Mouse (Mus musculus): ENCODE measurements around the gene Edf1.

Edf1 gene

DNA sequence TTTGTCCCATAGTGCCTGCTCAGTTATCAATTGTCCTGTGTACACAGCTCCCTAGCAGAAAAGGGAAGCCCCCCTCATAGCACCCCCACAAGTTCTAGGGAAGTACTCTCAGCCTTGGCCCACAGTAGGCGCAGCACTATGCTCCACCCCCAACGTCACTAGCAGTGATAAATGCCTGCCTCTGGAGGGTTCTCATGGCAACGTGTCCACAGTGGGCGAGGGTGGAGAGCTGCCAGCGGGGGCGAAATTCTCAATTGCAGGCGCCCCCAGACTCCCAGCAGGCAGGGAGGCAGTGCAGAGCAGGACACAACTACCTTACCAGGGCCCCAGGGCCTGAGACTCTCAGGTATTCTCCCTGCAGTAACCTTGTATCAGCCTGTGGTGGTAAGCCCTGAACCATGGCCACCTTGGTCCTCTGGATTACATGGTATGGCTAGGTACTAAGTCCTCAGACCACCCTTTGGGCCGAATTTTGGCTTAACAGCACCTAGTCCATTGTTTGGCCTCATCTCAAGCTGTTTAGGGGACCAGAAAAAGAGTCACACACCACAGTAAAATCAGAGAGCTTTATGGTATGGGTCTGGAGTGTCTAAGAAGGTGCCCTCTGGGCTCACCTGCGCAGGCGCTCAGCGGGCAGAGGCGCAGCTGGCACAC, 24.9 kb downstream of the Edf1 start:
- no peak for DNase-seq (ENCODE audit: low read depth)

DNA sequence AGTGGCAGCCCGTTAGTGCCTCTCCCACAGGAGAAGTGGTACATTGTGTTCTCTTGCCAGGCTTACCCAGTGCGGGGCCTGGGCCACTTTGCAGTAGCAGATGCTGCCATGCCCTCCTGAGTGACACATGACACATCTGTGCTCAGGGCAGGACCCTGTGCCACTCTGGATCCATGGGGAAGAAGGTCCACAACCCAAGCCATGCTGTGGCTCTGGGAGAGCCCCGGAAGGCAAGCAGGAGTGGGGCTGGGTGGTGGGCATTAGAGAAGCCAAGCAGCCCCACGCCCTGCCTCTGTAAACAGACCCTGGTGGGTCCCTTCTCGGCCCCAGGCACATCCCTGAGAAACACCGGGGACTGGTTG, 25.5 kb downstream of the Edf1 start:
- DNase-seq (ENCODE audit: low read depth): no peak

DNA sequence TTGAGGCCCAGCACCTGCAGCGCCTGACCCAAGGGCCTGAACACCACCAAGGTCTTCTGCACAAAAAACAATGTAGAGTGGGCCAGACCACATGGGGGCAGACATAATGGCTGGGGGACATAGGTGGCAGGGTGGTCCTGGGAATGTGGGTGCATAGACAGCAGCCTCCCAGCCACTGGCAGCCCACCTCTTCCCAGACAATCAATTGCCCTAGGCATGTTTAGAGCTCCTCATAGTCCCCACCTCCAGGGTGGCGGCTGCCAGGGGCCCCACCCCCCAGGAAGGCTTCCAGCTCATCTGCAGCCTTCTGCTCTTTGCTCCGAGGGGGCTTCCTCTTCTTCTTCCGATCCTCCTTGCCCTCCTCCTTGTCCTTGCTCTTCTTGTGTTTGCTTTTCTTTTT, 25.9 kb downstream of the Edf1 start:
- DNase-seq (ENCODE audit: low read depth): no peak

DNA sequence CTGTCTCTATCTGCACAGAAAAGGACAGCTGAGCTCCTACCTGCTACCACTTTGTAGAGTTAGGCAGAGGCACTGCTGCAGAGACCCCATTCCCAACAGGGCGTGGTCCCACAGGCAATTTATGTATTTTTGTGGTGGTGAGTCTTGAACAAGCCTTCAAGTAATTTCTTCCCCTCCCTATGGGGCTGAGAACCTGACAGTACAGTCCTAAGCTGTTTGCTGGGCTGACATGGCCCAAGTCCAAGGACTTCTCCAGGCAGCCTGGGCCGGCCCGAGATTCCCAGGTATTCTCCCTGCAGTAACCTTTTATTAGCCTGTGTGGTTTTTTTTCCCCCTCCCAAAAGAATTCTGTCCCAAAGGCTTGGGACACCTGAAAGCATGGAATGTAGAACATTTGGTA, 26.5 kb downstream of the Edf1 start:
- DNase-seq (ENCODE audit: low read depth): no peak

DNA sequence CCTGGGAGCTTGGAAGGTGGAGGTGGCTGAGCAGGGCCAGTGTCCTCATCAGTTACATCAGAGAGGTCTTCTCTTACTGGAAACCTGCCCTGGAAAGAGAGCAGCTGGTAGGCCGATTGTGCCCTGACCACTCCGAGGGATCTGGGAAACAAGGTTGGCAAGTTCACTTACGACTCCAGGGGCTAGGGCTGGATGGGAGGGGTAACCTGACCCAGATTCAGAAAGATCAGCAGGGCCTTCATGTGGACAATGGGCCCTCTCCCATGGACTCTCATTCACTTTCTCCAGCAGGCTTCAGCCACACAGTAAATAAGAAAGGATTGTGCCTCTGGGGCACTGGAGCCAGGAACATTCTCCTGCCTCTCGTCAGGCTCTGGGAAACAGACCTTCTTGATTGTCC, 27.2 kb downstream of the Edf1 start:
- DNase-seq (ENCODE audit: low read depth): no peak

DNA sequence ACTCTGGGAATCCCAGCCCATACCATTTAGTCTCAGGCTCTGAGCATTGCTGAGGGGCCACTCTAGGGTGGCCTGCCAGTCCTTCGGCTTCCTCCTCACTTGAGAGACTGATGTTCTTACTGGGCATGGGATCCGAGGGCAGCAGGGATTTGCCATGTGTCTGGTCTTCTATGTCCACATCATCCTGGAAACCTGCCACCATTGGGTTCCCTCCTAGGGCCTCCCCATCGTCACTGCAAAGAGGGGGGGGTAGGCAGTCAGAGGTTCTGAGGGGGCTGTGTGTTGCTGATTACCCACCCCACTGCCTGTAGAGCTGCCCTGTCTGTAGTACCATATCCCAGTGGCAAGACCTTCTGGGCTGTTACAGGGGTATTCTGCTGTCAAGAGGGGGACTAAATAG, 28.0 kb downstream of the Edf1 start:
- DNase-seq (ENCODE audit: low read depth): no peak

DNA sequence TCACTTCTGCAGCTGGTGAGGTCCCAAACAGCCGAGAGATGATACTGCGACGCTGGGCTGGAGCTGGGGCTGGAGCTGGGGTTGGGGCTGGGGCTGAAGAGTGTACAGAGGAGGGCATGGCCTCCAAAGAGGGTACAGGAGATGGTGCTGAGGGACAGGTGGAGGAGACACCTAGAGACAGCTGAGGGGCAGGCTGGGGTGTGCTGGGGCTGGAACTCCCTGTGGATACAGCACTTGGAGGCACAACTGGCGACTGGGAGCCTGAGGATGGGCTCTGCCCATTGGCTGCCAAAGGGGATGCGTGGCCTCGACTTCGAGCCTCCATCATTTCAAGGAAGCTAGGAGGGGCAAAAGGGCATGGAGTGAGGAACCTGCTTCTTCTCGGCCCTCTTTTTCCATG, 29.6 kb downstream of the Edf1 start:
- DNase-seq (ENCODE audit: low read depth): no peak

DNA sequence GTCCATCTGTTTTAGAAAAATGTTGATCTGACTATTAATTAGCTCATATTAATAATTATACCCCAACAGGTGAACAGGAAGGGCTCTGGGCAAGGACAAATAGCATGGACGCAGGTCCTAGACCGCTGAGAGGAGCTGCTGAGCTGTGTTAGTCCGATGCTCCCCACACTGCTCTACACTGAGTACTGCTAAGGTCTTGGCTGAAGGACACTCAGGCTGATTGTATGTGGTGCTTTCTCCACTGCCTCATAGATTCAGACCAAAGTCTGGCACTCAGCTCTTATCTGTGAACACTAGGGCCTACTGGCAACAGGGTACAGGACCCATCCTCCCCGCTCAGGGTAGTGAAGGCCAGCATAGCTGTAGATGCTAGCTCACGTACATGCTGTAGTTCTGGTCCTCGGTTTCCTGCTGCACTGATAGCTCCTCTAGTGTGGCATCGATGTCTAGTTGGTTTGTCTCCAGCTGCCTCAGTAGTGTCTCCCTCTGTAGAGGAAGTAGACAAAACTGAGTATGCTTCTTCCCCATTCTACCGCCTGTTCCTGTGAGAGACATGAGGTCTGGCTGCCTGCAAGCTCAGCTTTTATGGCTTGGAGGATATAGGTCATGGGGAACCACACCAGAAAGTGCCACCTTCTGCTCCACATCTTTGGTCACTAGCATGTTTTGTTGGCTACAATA, 30.7 kb downstream of the Edf1 start:
- DNase-seq (ENCODE audit: low read depth): no peak

DNA sequence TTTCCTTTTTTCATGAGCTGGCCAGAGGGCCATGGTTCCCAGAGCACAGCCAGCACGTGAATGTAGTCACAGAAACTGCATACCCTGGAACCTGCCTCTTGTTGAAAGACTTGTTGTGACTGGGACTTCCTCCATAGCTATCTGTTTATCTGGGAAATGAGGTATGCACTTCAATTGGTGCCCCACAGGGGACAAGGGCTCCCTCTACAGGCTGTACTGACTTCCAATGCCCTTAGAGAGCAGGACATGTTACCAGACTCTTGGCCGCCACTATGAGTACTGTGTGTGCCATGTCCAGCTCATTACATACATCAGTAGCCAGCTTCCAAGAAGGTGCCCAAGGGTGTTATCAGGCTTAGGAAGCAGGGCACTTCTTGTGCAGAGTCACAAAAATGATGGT, 34.2 kb downstream of the Edf1 start:
- peak; percentile 75 for DNase-seq (ENCODE audit: low read depth)

DNA sequence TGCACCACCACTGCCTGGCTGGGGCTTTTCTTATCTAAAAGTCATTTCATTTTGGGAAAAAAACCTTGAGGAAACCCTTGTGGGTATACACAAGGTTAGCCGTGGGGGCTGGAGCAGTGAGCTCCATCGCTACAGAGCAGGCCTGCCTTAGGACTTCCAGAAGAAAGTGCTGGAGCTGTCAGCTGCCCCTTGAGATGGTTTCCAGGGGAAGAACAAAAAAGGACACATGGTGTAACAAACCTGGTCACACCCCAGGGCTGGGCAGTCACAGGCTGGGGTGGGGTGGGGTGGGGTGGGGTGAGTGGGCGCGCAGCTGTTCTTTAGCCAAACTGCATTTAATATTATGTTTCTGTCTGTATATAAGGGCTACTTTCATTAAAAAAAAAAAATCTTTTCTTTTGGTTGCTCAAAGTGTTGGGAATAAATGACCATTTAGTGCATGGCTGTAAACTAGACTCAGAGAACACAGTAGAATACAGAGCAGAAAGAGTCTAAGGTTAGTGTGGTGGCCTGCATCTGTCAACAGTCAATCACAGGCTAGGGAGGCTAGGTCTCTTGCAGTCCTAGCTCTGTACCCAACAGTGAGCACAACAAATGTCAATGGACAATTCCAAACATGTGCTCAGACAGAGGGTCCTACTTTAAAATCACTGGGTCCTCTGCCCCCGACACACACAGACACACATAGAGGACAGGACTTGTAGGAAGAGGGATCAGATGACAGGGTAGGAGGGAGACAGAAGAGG, 39.3 kb downstream of the Edf1 start:
- DNase-seq (ENCODE audit: low read depth): no peak

DNA sequence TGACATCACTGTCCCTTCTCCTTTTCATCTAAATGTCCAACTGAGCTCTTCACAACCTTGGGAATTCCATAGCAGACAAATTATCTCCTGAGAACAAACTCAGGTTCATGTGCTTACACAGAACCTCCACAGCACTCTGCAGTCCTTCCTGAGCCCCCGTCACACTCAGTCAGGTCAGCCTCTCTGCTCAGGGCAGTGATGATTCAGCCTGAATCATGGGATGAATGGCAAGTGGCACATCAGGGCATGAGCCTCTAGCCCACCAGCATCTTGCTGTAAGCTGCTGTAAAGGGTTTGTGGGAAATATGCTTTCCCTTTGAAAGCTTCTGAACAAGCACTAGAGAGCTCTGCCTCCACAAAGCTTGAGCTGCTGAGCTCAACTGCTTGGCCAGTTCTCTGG, 41.1 kb downstream of the Edf1 start:
- no peak for DNase-seq (ENCODE audit: low read depth)

DNA sequence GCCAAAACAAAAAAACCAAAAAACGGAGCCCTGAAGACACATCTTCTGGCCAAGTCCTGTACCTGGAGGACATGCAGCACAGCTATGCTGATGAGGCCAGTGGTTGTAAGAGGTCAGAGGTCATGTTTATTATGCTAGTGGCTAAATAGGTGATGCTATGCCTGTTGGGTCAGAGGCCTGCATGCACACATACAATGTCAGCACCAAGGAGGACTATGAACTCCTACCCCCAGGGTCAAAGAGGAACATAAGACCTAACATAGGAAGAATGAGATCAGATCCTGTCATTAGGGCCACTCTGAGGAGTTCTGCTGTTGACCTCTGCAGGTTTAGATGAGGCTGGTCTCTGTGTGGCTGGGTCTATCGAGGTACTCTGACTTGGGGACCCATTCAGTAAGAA, 42.4 kb downstream of the Edf1 start:
- DNase-seq (ENCODE audit: low read depth): no peak

DNA sequence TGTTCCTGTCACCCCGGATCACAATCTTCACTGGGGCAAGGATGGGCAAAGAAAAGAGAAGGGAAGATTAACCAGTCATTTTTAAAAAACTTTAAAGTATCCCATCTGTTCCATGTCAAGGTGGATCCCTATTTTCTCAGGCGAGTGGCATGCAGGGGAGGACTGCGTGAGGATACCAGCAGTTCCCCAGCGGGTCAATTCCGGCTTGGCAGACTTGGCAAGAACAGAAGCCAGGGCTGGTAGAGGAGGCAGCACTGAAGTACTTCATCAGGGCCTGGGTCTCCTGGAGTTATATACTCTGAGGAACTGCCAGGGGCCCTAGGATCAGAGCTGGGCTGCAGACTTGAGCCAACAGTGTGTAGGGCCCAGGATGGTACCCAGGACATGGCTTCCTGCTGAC, 44.9 kb downstream of the Edf1 start:
- no peak for DNase-seq (ENCODE audit: low read depth)

DNA sequence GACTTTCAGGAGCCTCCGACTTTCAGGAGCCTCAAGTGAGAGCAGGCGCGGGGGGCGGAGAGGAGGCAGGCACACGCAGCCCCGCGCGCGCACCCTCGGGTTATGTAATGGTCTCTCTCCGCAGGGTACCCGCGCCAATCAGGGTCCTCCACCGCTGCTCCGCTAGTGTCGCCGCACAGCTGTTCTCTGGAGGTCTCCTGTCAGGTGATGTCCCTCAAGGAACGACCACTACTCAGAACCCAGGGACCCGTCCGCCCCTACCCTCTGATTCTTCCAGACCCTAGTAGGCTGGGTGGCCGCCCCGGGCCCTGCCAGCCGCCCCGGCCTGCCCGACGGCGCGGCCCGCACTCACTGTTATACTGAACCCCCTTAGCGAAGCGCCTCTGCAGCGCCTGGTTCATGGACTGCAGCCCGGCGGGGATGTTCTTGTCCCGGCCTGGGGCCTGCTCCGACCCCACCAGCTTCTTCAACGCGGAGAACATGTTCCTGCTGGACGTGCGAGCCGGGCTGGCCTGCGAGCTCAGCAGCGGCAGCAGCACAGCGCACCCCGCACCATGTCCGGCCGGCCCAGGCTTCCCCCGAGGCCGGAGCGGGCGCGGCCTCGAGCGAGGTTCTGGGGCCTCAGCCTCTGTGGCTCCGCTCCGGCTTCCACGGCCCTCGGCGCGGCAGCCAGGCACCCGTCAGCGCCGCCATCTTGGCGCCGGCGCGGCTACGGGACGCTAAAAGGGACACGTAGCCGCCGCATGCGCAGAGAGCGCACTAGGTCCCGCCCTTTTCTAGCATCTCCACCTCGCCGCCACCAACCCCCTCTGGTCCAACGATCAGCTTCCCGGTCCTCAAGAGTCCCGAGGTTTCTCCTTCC, 50.3 kb downstream of the Edf1 start, which contains the start of gene Rabl6:
Gene Rabl6 (minus strand): TSS at position 761 of the 862 bp plus-strand sequence.
- DNase-seq (ENCODE audit: low read depth): peak; percentile 84

DNA sequence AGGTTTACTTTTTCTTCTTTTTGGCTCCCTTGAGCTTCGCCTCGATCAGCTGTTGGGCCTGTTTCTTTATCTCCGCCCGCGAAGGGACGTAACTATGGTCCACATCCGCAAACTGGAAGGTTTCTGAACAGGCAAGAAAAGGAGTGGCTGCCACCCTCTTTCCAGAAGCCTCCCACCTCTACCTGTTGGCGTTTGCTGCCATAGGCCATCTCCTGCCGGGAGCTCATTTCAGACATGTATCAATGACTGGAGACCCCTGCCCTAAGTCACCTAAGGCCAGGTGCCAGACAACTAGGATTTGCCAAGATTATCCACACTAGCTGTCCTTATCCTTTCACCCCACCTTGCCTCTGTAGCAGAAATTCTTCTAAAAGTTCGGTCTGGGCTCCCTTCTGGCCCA, 51.0 kb downstream of the Edf1 start:
- no peak for DNase-seq (ENCODE audit: low read depth)
